Mouse (Mus musculus) heart, adult 2 months (tissue): Measurements from ENCODE around the gene Tmem170b. TPM values are rescaled to one million over a fixed set of nuclear protein-coding genes. Genes with fewer than 3 reads are reported as not detected.

ENCODE experiments used
- DNase-seq, 2 experiments: peaks; one replicate each; pipeline ENCODE4 v3.0.0; 2021
- H3K27ac ChIP-seq: fragments of 200-600 bp; 2 replicates; pipeline ENCODE4 v1.8.1; 2022
- H3K27me3 ChIP-seq: fragments of 200-500 bp; 2 replicates; pipeline ENCODE4 v1.6.1; 2012; ENCODE audit warnings: mild to moderate bottlenecking, low read length, inconsistent platforms, mixed read lengths; ENCODE audit not compliant: control insufficient read depth, insufficient read depth
- H3K36me3 ChIP-seq: fragments of 200-500 bp; 2 replicates; pipeline ENCODE4 v1.6.1; 2012; ENCODE audit warnings: low read length, inconsistent platforms; ENCODE audit not compliant: control insufficient read depth, insufficient read depth
- H3K4me1 ChIP-seq: fragments of 200-500 bp; 2 replicates; pipeline ENCODE4 v1.6.1; 2011; ENCODE audit warnings: low read length; ENCODE audit not compliant: control insufficient read depth, insufficient read depth
- H3K4me3 ChIP-seq: fragments of 200-600 bp; 2 replicates; pipeline ENCODE4 v1.8.1; 2022
- H3K79me2 ChIP-seq: fragments of 200-500 bp; replicated peaks from 2 replicates; pipeline ENCODE4 v1.6.1; 2012; ENCODE audit warnings: mild to moderate bottlenecking, inconsistent platforms, low read length, moderate library complexity, mixed read lengths; ENCODE audit not compliant: control insufficient read depth, insufficient read depth
- H3K9ac ChIP-seq: fragments of 200-500 bp; 2 replicates; pipeline ENCODE4 v1.6.1; 2012; ENCODE audit warnings: low read depth, mild to moderate bottlenecking, control low read depth, inconsistent platforms, low read length, mixed read lengths
- CTCF ChIP-seq: fragments of 200-600 bp; IDR thresholded peaks from 2 replicates; pipeline ENCODE4 v1.8.1; 2022; ENCODE audit warnings: antibody characterized with exemption, mild to moderate bottlenecking, moderate library complexity
- EP300 ChIP-seq: fragments of 200-500 bp; IDR thresholded peaks from 2 replicates; pipeline ENCODE4 v1.6.1; 2011; ENCODE audit warnings: low read depth, low read length, control low read depth; ENCODE audit not compliant: insufficient read depth
- POLR2A ChIP-seq: fragments of 200-500 bp; IDR thresholded peaks from 2 replicates; pipeline ENCODE4 v1.6.1; 2011; ENCODE audit warnings: mild to moderate bottlenecking, low read depth, low read length, control low read depth; ENCODE audit not compliant: insufficient read depth
- WGBS: fragments of 180-500 bp; shearing (Covaris S2); methylation state at CpG from one replicate; pipeline ENCODE4 v1.1.7; 2018; 5-methylcytosine and 5-hydroxymethylcytosine counted together
- intact Hi-C: fragments of 180-260 bp; cut with DNase I; formaldehyde crosslinking; loops from one replicate; pipeline ENCODE4 v1.15.1; 2025
- long read RNA-seq: library from polyadenylated mRNA; stranded (forward); transcript quantifications from one replicate; pipeline ENCODE4 v2.0.0, GENCODE M21; 2021
- polyA plus RNA-seq: library from polyadenylated mRNA; depleted of rRNA; stranded (reverse); fragments of >200 nt; gene quantifications from 2 replicates; pipeline ENCODE4 v1.2.3, GENCODE M21; 2012; rRNA removed
- total RNA-seq, 2 experiments: library from RNA; stranded (reverse); gene quantifications; 2 replicates each; pipeline ENCODE4 v1.2.3; 2021

Gene Tmem170b
- 10 to 100 TPM; 22.0 to 27.1 TPM for total RNA-seq
- polyA plus RNA-seq = 3.6 and 7.1 TPM in 2 replicates
- long read RNA-seq, full-length matches to known transcripts = 2 of 8 reads
- long read RNA-seq, partial matches to known transcripts = 0 of 8 reads
- long read RNA-seq, other reads (novel, unspliced or antisense) = 6 of 8 reads

GRCm38 (mm10) chr13:41605099-41606010 is at the start of gene Tmem170b:
TSS of gene Tmem170b (plus strand) at chr13:41605907.
- Histone ChIP-seq H3K36me3 (no peaks in the 10 kb centered on the region; the same call in 1 of the 2 replicates), H3K4me3 (peak within 1 kb of the TSS; percentile 97), H3K4me1 (no peaks in the 10 kb centered on the region), H3K27me3 (no peaks in the 10 kb centered on the region), H3K79me2 (0 out of 2 replicates have a peak, but pooled peaks cover 3% of the 10 kb centered on the region), H3K9ac (peak within 1 kb of the TSS; percentile 93), H3K27ac (peak within 1 kb of the TSS; percentile 92)
- intact Hi-C loops = no loop called here
- peak; percentile 96 for TF ChIP-seq POLR2A
- TF ChIP-seq CTCF = no peak
- peak; percentile 98 to 99 for DNase-seq
- WGBS = 1% methylated on average over 87 of the region's 87 CpGs

- H3K9ac ChIP-seq = no peak overlapping the region
- H3K79me2 ChIP-seq = no peaks in the 10 kb centered on the region
- H3K4me1 ChIP-seq = no peaks in the 10 kb centered on the region
- no peak for DNase-seq
- no peaks in the 10 kb centered on the region for H3K27me3 ChIP-seq
- TF ChIP-seq CTCF = no peak
- no peak for TF ChIP-seq POLR2A
- TF ChIP-seq EP300 = no peak
- H3K4me3 ChIP-seq = no peak overlapping the region
- no peaks in the 10 kb centered on the region for H3K36me3 ChIP-seq
- WGBS = 86% methylated on average over 4 of the region's 4 CpGs
- intact Hi-C loops = loop anchor here (5.0 kb wide), 1 partner anchor 44 kb away; no protein-coding TSS in a partner anchor
- H3K27ac ChIP-seq = no peak overlapping the region
These were observed 44.7 kb upstream of the Tmem170b start for GRCm38 (mm10) chr13:41561024-41561423.

GRCm38 (mm10) chr13:41568421-41568820 is 37.3 kb upstream of the Tmem170b start:
- TF ChIP-seq CTCF (no peak), EP300 (no peak), POLR2A (no peak)
- intact Hi-C loops = no loop called here
- Histone ChIP-seq H3K79me2 (no peaks in the 10 kb centered on the region), H3K4me3 (no peak overlapping the region), H3K36me3 (no peaks in the 10 kb centered on the region), H3K27ac (no peak overlapping the region), H3K4me1 (no peaks in the 10 kb centered on the region), H3K9ac (no peak overlapping the region), H3K27me3 (no peaks in the 10 kb centered on the region)
- DNase-seq = no peak
- WGBS = 90% methylated on average over 3 of the region's 3 CpGs

GRCm38 (mm10) chr13:41568926-41569325 is 36.8 kb upstream of the Tmem170b start:
- TF ChIP-seq POLR2A (no peak), CTCF (no peak), EP300 (no peak)
- WGBS = 69% methylated on average over 8 of the region's 8 CpGs
- H3K79me2 ChIP-seq = no peaks in the 10 kb centered on the region
- no peak for DNase-seq
- H3K4me1 ChIP-seq = no peaks in the 10 kb centered on the region
- H3K4me3 ChIP-seq = no peak overlapping the region
- H3K36me3 ChIP-seq = no peaks in the 10 kb centered on the region
- intact Hi-C loops = no loop called here
- H3K27ac ChIP-seq = no peak overlapping the region
- no peaks in the 10 kb centered on the region for H3K27me3 ChIP-seq
- H3K9ac ChIP-seq = no peak overlapping the region

- Histone ChIP-seq H3K9ac (no peak overlapping the region), H3K79me2 (no peaks in the 10 kb centered on the region)
- 48% methylated on average over 3 of the region's 3 CpGs for WGBS
These were observed 35.9 kb upstream of the Tmem170b start for GRCm38 (mm10) chr13:41569776-41570175.

More at GRCm38 (mm10) chr13:41569776-41570175, 35.9 kb upstream of the Tmem170b start:
- no peak overlapping the region for H3K4me3 ChIP-seq
- no peaks in the 10 kb centered on the region for H3K36me3 ChIP-seq
- H3K27me3 ChIP-seq = no peaks in the 10 kb centered on the region
- no peak for DNase-seq
- intact Hi-C loops = loop anchor here (5.0 kb wide), 1 partner anchor 102 kb away; no protein-coding TSS in a partner anchor
- no peaks in the 10 kb centered on the region for H3K4me1 ChIP-seq
- no peak overlapping the region for H3K27ac ChIP-seq
- TF ChIP-seq CTCF = no peak
- no peak for TF ChIP-seq EP300
- TF ChIP-seq POLR2A = no peak
